Mouse (Mus musculus): ENCODE measurements around the gene Rack1. TPM values are rescaled to one million over a fixed set of nuclear protein-coding genes. Genes with fewer than 3 reads are reported as not detected.

Rack1 gene
- total and polyA plus RNA-seq, 3 experiments = 376 to 5,815 (median 4,421) TPM

GRCm38 (mm10) chr11:48807563-48808303 is 7.6 kb downstream of the Rack1 start:
- no peak overlapping the region for H3K9ac ChIP-seq (ENCODE audit: control insufficient read depth, low read depth, low read length, poor library complexity, severe bottlenecking)

GRCm38 (mm10) chr11:48808304-48808646 is 8.1 kb downstream of the Rack1 start:
- peak; percentile 58 for DNase-seq (ENCODE audit: low read depth, low spot score)
- peaks cover 2 to 3% of the 10 kb centered on the region in 2 experiments; a peak in 1 of 4 replicates for H3K4me1 ChIP-seq (ENCODE audit: control insufficient read depth in 1 of 2, insufficient read depth in 2 of 2, low read length in 2 of 2)
- peaks cover 27 to 32% of the 10 kb centered on the region in 2 experiments for H3K36me3 ChIP-seq (ENCODE audit: control insufficient read depth in 1 of 2, insufficient read depth in 2 of 2, low read length in 2 of 2)
- no peaks in the 10 kb centered on the region for H3K27me3 ChIP-seq (ENCODE audit: control insufficient read depth in 1 of 2, insufficient read depth in 2 of 2, low read length in 2 of 2)
- no peak overlapping the region for H3K9ac ChIP-seq (ENCODE audit: control insufficient read depth, low read depth, low read length, poor library complexity, severe bottlenecking)
- H3K27ac ChIP-seq (ENCODE audit: control insufficient read depth, low read depth, low read length) = no peak overlapping the region
- peaks cover 11% of the 10 kb centered on the region; the same call in 1 of the 2 replicates for H3K79me2 ChIP-seq (ENCODE audit: control insufficient read depth, insufficient read depth, low read length, poor library complexity)
- no peak for TF ChIP-seq ELF1 (IDR thresholded peaks at IDR 0.05; ENCODE audit: low read depth, low read length)
- TF ChIP-seq MYB (IDR thresholded peaks at IDR 0.05; ENCODE audit: low read depth, low read length) = peak; percentile 49; the same call in 1 of the 2 replicates
- TF ChIP-seq POLR2AphosphoS2 (IDR thresholded peaks at IDR 0.05; ENCODE audit: low read length) = peak; percentile 1; the same call in 1 of the 2 replicates
- peak; percentile 77 for TF ChIP-seq ZMIZ1 (IDR thresholded peaks at IDR 0.05; ENCODE audit: low read depth, low read length)
- peak; percentile 13 for TF ChIP-seq SMC3 (IDR thresholded peaks at IDR 0.05; ENCODE audit: low read depth, low read length)
- no peak for TF ChIP-seq SIN3A (IDR thresholded peaks at IDR 0.05; ENCODE audit: low read length)
- peak in 1 of 2 experiments; percentile 19; a peak in 2 of 4 replicates for TF ChIP-seq POLR2A (IDR thresholded peaks at IDR 0.05; ENCODE audit: control insufficient read depth in 1 of 2, insufficient read depth in 1 of 2, low read depth in 1 of 2, low read length in 2 of 2, poor library complexity in 1 of 2)
- H3K4me3 ChIP-seq (ENCODE audit: control insufficient read depth in 1 of 2, insufficient read depth in 1 of 2, low read depth in 2 of 2, low read length in 2 of 2) = no peak overlapping the region
- no peaks in the 10 kb centered on the region for H3K9me3 ChIP-seq (replicated peaks; ENCODE audit: insufficient read depth, low read length)

More at GRCm38 (mm10) chr11:48807563-48808303, 7.6 kb downstream of the Rack1 start:
- H3K27ac ChIP-seq (ENCODE audit: control insufficient read depth, low read depth, low read length) = no peak overlapping the region
- peaks cover 3 to 8% of the 10 kb centered on the region in 2 experiments; a peak in 1 of 4 replicates for H3K4me1 ChIP-seq (ENCODE audit: control insufficient read depth in 1 of 2, insufficient read depth in 2 of 2, low read length in 2 of 2)
- TF ChIP-seq ZNF384 (IDR thresholded peaks at IDR 0.05; ENCODE audit: low read depth, low read length) (no peak), POLR2A (IDR thresholded peaks at IDR 0.05; ENCODE audit: control insufficient read depth in 1 of 2, insufficient read depth in 1 of 2, low read depth in 1 of 2, low read length in 2 of 2, poor library complexity in 1 of 2) (peak in 1 of 2 experiments; percentile 31; a peak in 2 of 4 replicates), NELFE (IDR thresholded peaks at IDR 0.05; ENCODE audit: low read depth, low read length) (peak; percentile 33; the same call in 1 of the 2 replicates), CHD2 (IDR thresholded peaks at IDR 0.05; ENCODE audit: low read length) (no peak), SIN3A (IDR thresholded peaks at IDR 0.05; ENCODE audit: low read length) (0 out of 2 replicates have a peak, but pooled peaks have one; percentile 20)
- H3K27me3 ChIP-seq (ENCODE audit: control insufficient read depth in 1 of 2, insufficient read depth in 2 of 2, low read length in 2 of 2) = no peaks in the 10 kb centered on the region
- H3K36me3 ChIP-seq (ENCODE audit: control insufficient read depth in 1 of 2, insufficient read depth in 2 of 2, low read length in 2 of 2) = peaks cover 32 to 37% of the 10 kb centered on the region in 2 experiments
- no peaks in the 10 kb centered on the region for H3K9me3 ChIP-seq (replicated peaks; ENCODE audit: insufficient read depth, low read length)
- peak; percentile 73 for DNase-seq (ENCODE audit: low read depth, low spot score)
- peaks cover 16% of the 10 kb centered on the region for H3K79me2 ChIP-seq (ENCODE audit: control insufficient read depth, insufficient read depth, low read length, poor library complexity)
- no peak overlapping the region for H3K4me3 ChIP-seq (ENCODE audit: control insufficient read depth in 1 of 2, insufficient read depth in 1 of 2, low read depth in 2 of 2, low read length in 2 of 2)

DNA sequence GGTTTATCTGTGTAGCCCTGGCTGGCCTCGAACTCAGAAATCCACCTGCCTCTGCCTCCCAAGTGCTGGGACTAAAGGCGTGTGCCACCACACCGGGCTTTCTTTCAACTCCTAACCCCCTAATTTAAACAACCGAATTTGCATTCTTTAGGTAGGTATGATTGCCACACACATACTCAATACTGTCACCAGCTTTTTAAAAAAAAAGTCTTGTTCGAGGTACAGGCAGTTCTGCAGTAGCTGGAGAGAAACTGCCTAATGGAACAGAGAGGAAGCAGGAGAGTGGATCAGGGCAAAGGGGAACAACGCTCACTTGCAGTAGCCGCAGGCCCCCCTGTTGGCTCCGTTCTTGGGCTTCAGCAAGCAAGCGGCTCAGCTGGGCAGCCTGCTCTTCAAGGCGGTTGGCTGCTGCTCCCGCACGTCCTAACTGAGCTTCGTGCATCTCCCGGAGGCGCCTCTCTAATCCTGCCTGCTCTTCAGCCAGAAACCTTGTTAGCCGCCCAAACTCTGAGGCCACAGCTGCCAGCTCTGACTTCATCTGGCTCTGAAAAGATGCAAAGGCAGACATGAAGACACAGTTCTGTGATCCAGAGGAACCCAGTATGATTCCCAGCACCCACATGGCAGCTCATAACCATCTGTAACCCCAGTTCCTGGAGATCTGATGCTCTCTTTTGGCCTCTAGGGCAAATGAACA is 8.8 kb downstream of the Rack1 start:
- H3K4me3 ChIP-seq (ENCODE audit: control insufficient read depth in 1 of 2, insufficient read depth in 1 of 2, low read depth in 2 of 2, low read length in 2 of 2) = no peak overlapping the region
- H3K9me3 ChIP-seq (replicated peaks; ENCODE audit: insufficient read depth, low read length) = no peaks in the 10 kb centered on the region
- H3K27ac ChIP-seq (ENCODE audit: control insufficient read depth, low read depth, low read length) = no peak overlapping the region
- no peak overlapping the region for H3K9ac ChIP-seq (ENCODE audit: control insufficient read depth, low read depth, low read length, poor library complexity, severe bottlenecking)
- peaks cover 21 to 30% of the 10 kb centered on the region in 2 experiments for H3K36me3 ChIP-seq (ENCODE audit: control insufficient read depth in 1 of 2, insufficient read depth in 2 of 2, low read length in 2 of 2)
- no peak for DNase-seq (ENCODE audit: low read depth, low spot score)
- no peaks in the 10 kb centered on the region for H3K27me3 ChIP-seq (ENCODE audit: control insufficient read depth in 1 of 2, insufficient read depth in 2 of 2, low read length in 2 of 2)
- peaks cover 5 to 8% of the 10 kb centered on the region in 2 experiments; a peak in 3 of 4 replicates for H3K4me1 ChIP-seq (ENCODE audit: control insufficient read depth in 1 of 2, insufficient read depth in 2 of 2, low read length in 2 of 2)
- H3K79me2 ChIP-seq (ENCODE audit: control insufficient read depth, insufficient read depth, low read length, poor library complexity) = peaks cover 11% of the 10 kb centered on the region; the same call in 1 of the 2 replicates
- TF ChIP-seq BHLHE40 (IDR thresholded peaks at IDR 0.05; ENCODE audit: borderline replicate concordance, low read depth, low read length) = no peak
- no peak for TF ChIP-seq MYC (IDR thresholded peaks at IDR 0.05; ENCODE audit: low read depth, low read length)
- no peak for TF ChIP-seq NRF1 (IDR thresholded peaks at IDR 0.05; ENCODE audit: insufficient read depth, low read depth, low read length, poor library complexity, severe bottlenecking)
- TF ChIP-seq HCFC1 (IDR thresholded peaks at IDR 0.05; ENCODE audit: low read depth, low read length) = no peak
- TF ChIP-seq CHD1 (IDR thresholded peaks at IDR 0.05; ENCODE audit: low read depth, low read length) = no peak
- peak; percentile 83 for TF ChIP-seq TBP (IDR thresholded peaks at IDR 0.05; ENCODE audit: low read depth, low read length)
- no peak for TF ChIP-seq MEF2A (IDR thresholded peaks at IDR 0.05; ENCODE audit: extremely low read depth, insufficient replicate concordance, low read depth, low read length, poor library complexity, severe bottlenecking)
- TF ChIP-seq SIN3A (IDR thresholded peaks at IDR 0.05; ENCODE audit: low read length) = no peak
- peak; percentile 28 to 54; a peak in 2 of 4 replicates for TF ChIP-seq POLR2A (IDR thresholded peaks at IDR 0.05; ENCODE audit: control insufficient read depth in 1 of 2, insufficient read depth in 1 of 2, low read depth in 1 of 2, low read length in 2 of 2, poor library complexity in 1 of 2)
- TF ChIP-seq POLR2AphosphoS5 (IDR thresholded peaks at IDR 0.05; ENCODE audit: borderline replicate concordance, low read depth, low read length) = no peak
- TF ChIP-seq ELF1 (IDR thresholded peaks at IDR 0.05; ENCODE audit: low read depth, low read length) = no peak
- no peak for TF ChIP-seq ETS1 (IDR thresholded peaks at IDR 0.05; ENCODE audit: low read depth, low read length)
- no peak for TF ChIP-seq JUND (IDR thresholded peaks at IDR 0.05; ENCODE audit: low read depth, low read length)
- TF ChIP-seq EP300 (IDR thresholded peaks at IDR 0.05; ENCODE audit: low read depth in 1 of 2, low read length in 2 of 2) = no peak
- TF ChIP-seq SMC3 (IDR thresholded peaks at IDR 0.05; ENCODE audit: low read depth, low read length) = no peak
